Mouse (Mus musculus) midbrain, embryonic 14.5 days (tissue): ENCODE data around the gene Zfp827. TPM values are rescaled to one million over a fixed set of nuclear protein-coding genes. Genes with fewer than 3 reads are reported as not detected.

Experiments used
- ATAC-seq: fragments of 200-750 bp; cut with Nextera tagmentation; 2 replicates; pipeline ENCODE4 v1.8.0; 2017; ENCODE audit warnings: moderate number of reproducible peaks, moderate library complexity; ENCODE audit not compliant: low FRiP score, low TSS enrichment
- DNase-seq: peaks from one replicate; pipeline ENCODE4 v3.0.0-alpha.2; 2015
- H3K27ac ChIP-seq: fragments of 300-500 bp; sonication (generic); replicated peaks from 2 replicates; pipeline ENCODE4 v1.5.1; 2014; ENCODE audit warnings: mild to moderate bottlenecking, low read depth, low read length, moderate library complexity
- H3K27me3 ChIP-seq: fragments of 300-500 bp; sonication (generic); 2 replicates; pipeline ENCODE4 v1.6.1; 2014; ENCODE audit warnings: low read length, control low read depth, mixed read lengths; ENCODE audit not compliant: control insufficient read depth, insufficient read depth
- H3K36me3 ChIP-seq: fragments of 300-500 bp; sonication (generic); 2 replicates; pipeline ENCODE4 v1.6.1; 2014; ENCODE audit warnings: low read length, control low read depth; ENCODE audit not compliant: control insufficient read depth, insufficient read depth
- H3K4me1 ChIP-seq: fragments of 300-500 bp; sonication (generic); 2 replicates; pipeline ENCODE4 v1.6.1; 2014; ENCODE audit warnings: mild to moderate bottlenecking, antibody characterized with exemption, low read length, control low read depth; ENCODE audit not compliant: control insufficient read depth, insufficient read depth
- H3K4me2 ChIP-seq: fragments of 300-500 bp; sonication (generic); 2 replicates; pipeline ENCODE4 v1.6.1; 2014; ENCODE audit warnings: mild to moderate bottlenecking, low read length, moderate library complexity
- H3K4me3 ChIP-seq: fragments of 300-500 bp; sonication (generic); replicated peaks from 2 replicates; pipeline ENCODE4 v1.5.1; 2014; ENCODE audit warnings: low read depth, low read length
- H3K9ac ChIP-seq: fragments of 300-500 bp; sonication (generic); replicated peaks from 2 replicates; pipeline ENCODE4 v1.6.1; 2014; ENCODE audit warnings: mild to moderate bottlenecking, low read length, moderate library complexity
- H3K9me3 ChIP-seq: fragments of 300-500 bp; sonication (generic); 2 replicates; pipeline ENCODE4 v1.6.1; 2016; ENCODE audit warnings: low read length, control low read depth, mixed read lengths; ENCODE audit not compliant: control insufficient read depth
- WGBS: fragments of 180-500 bp; shearing (Covaris S2); extraction: QIAGEN DNeasy Blood & Tissue Kit; methylation state at CpG from one replicate; pipeline ENCODE4 v1.1.7; 2014; 5-methylcytosine and 5-hydroxymethylcytosine counted together
- polyA plus RNA-seq: library from polyadenylated mRNA; unstranded; fragments of >200 nt; fragmentation: Nextera tagmentation; extraction: Ambion mirVana; gene quantifications from 2 replicates; pipeline ENCODE4 v1.2.1, GENCODE M21; 2014

Gene Zfp827
- polyA plus RNA-seq, 1 experiment from 2014 or later = 20.2 TPM

DNA sequence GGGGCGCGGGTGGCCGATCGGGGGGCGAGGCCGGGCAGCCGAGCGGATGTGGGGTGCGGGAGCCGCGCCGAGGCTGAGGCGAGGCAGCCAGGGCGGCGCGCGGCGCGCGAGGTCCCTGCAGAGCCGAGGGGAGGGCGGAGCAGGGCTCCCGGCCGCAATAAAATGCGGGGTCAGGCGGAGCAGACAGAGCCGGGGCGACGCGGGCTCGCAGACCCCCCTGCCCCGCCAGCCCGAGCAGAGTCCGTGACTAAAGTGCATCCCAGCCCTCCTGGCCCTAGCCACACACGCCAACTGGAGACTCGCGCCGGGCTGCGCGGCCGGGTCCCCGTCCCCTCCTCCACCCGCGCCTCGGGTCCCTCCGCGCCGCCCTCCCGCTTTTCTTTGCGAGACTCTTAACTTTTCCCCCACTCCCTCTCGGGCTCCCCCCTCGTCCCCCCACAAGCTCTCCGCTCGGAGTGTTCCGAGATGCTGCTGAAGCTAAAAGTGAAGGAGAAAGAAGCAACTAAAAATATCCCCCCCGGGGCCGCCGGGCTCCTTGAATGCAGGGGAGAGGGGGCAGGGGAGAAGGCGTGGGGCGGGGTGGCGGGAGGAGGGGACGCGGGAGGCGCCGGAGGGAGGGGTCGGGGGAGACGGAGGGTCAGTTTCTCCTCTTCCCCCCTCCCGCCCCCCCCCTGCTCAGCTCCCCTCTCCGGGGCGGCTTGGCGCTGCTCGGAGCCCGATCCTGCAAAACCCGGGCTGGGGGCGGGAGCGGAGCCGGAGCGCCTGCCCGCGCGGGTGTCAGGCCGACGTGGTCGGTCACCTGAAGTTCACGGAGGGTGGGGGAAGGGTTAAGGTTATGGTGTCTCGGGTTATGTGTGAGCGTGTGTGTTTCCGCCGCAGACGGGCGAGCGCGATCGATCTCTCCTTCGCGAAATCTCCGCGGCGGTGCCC is 1.4 kb downstream of the Zfp827 start:
- peak; percentile 83 for DNase-seq
- Histone ChIP-seq H3K36me3 (no peaks in the 10 kb centered on the region), H3K9me3 (no peaks in the 10 kb centered on the region), H3K9ac (peak overlapping the region; percentile 87), H3K4me3 (peak overlapping the region; percentile 98), H3K27me3 (no peaks in the 10 kb centered on the region), H3K27ac (peak overlapping the region; percentile 99), H3K4me2 (peak overlapping the region; percentile 87), H3K4me1 (peaks cover 33% of the 10 kb centered on the region)
- peak; percentile 81 for ATAC-seq
- under 1% methylated on average over 84 of the region's 99 CpGs for WGBS

DNA sequence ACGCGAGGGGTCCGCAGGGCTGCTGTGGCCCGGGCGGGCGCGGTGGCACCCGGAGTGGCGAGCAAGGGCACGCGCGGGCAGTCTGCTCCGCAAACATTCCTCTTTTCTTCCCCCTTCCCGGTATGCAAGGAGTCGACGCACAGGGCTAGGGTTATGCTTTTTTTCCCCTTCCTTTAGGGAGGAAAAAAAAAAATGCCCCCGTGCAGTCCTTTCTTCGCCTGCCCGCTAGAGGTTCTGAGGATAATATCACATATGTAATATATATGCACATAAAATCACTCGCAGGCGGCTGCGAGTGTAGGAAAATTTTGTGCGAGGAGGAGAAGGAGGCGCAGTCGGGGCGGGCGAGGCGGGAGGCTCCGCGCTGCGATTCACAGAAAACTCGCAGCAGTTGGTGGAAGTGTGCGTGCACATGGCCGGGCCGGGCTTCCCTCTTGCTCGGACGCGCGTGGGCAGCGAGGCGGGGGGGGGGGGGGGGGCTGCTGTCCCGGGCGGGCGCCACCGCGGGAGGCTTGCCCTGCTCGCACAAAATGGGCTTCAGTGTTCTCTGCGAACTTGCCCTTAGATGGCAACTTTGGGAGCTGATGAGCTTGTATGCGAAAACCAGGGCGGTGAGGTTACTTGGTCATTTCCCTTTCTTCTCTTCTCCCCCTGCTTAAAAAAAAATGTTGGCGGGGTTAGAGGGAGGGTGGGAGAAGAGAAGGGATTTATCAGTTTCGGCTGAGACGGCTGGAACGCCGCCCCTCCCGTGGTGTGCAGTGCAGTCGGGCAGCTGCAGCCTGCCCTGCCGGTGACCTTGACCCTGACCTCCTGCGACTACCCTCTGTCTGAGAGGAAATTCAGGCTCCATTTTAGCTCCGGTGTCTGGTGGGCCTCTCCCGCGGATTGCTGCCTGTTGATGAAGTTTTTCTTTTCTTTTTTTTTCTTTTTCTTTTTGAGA is 2.4 kb downstream of the Zfp827 start:
- ATAC-seq = no peak; the same call in 1 of the 2 replicates
- no peaks in the 10 kb centered on the region for H3K36me3 ChIP-seq

DNA sequence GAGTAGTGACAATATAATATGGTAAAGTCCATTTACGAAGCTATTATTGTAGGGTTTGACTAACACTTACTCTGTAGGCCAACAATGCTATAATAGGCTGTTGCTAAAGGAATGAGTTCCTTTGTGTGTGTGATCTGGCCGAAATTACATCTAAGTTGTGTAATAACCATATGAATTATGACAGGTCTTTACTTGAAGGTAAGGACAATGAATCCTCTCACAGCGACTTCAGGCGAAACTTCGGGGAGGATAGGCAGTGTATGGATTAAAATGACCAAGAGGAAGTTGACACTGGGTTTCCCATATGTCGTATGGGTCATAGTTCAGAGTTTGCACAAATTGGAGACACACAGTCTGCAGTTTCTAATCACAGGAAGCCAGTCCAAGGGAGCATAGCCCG is 9.3 kb downstream of the Zfp827 start:
- H3K4me1 ChIP-seq = peaks cover 18% of the 10 kb centered on the region
- DNase-seq (no peak), ATAC-seq (no peak)
- H3K36me3 ChIP-seq = no peaks in the 10 kb centered on the region
- no peaks in the 10 kb centered on the region for H3K9me3 ChIP-seq
- WGBS = 89% methylated on average over 7 of the region's 7 CpGs
- H3K4me3 ChIP-seq = no peak overlapping the region
- H3K4me2 ChIP-seq = no peak overlapping the region
- H3K27ac ChIP-seq = no peak overlapping the region
- no peak overlapping the region for H3K9ac ChIP-seq
- no peaks in the 10 kb centered on the region for H3K27me3 ChIP-seq

More for the DNA sequence above, 2.4 kb downstream of the Zfp827 start:
- Histone ChIP-seq H3K4me3 (peak overlapping the region; percentile 98), H3K9ac (peak overlapping the region; percentile 87), H3K4me1 (peaks cover 33% of the 10 kb centered on the region), H3K27ac (peak overlapping the region; percentile 99), H3K9me3 (no peaks in the 10 kb centered on the region), H3K4me2 (peak overlapping the region; percentile 87), H3K27me3 (no peaks in the 10 kb centered on the region)
- DNase-seq = peak; percentile 73
- WGBS = under 1% methylated on average over 55 of the region's 62 CpGs

DNA sequence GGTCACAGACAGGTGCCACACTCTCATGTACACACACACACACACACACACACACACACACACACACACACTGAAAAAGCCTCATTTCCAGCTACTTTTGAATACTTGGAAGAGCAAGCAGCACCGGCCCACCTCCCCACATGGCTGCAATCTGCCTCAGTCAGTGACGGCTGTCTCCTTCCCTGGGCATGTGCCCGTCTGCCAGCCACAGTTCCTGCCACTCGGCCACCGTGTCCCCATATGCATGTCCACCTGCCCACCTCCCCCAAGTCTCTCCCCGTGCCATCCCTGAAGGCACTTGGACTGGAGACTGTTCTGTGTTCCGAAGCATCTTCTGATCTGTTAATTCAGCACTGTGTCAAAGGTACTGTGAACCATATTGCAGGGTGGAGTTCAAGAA is 9.8 kb downstream of the Zfp827 start:
- Histone ChIP-seq H3K4me1 (peaks cover 13% of the 10 kb centered on the region; the same call in 1 of the 2 replicates), H3K4me3 (no peak overlapping the region), H3K27ac (no peak overlapping the region), H3K9me3 (no peaks in the 10 kb centered on the region), H3K36me3 (no peaks in the 10 kb centered on the region), H3K9ac (no peak overlapping the region), H3K27me3 (no peaks in the 10 kb centered on the region), H3K4me2 (no peak overlapping the region)
- DNase-seq = no peak
- ATAC-seq = no peak
- 87% methylated on average over 7 of the region's 7 CpGs for WGBS

DNA sequence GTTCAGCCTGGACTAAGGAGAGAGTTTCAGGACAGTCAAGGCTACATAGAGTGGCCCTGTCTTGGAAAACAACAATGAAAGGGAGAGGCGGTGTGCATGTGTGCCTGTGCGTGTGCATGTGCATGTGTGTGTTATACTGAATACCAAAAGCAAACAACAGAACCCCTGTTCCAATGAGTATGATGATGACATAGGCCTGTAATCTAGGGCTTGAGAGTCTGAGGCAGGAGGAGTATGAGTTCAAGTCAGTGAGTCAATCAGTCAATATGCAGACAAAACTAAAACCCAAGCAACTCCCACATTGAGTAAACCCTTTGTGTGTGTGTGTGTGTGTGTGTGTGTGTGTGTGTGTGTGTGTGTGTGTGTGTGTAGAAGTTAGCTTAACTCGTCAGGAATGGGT is 13.2 kb downstream of the Zfp827 start:
- Histone ChIP-seq H3K9ac (no peak overlapping the region), H3K4me2 (no peak overlapping the region), H3K4me1 (no peaks in the 10 kb centered on the region), H3K9me3 (no peaks in the 10 kb centered on the region), H3K27ac (no peak overlapping the region), H3K36me3 (no peaks in the 10 kb centered on the region), H3K27me3 (no peaks in the 10 kb centered on the region), H3K4me3 (no peak overlapping the region)
- DNase-seq (no peak), ATAC-seq (no peak)
- WGBS = 93% methylated on average over 3 of the region's 3 CpGs

DNA sequence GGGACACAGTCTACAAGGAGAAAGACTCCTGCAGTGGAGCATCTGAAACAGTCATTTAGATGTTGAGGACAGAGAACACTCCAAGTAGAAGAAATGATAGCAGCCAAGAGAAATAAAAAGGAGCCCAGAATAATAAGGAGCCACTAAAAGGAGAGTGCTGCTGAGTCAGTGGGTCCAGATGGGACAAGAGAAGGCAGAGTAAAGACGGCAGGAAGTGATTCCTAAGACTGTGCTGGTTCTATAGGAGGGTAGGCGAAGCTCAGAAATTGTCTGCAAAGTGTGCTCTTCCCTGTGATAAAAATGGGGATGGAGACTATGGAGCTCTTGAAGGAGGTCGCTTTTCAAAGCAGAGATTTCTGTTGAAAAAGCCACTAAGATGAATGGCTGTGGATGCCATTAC is 14.0 kb downstream of the Zfp827 start:
- ATAC-seq (no peak), DNase-seq (no peak)
- 85% methylated on average over 3 of the region's 3 CpGs for WGBS
- H3K4me1 ChIP-seq = no peaks in the 10 kb centered on the region
- H3K27me3 ChIP-seq = no peaks in the 10 kb centered on the region
- no peak overlapping the region for H3K4me2 ChIP-seq
- no peaks in the 10 kb centered on the region for H3K9me3 ChIP-seq
- H3K4me3 ChIP-seq = no peak overlapping the region
- H3K36me3 ChIP-seq = no peaks in the 10 kb centered on the region
- H3K27ac ChIP-seq = no peak overlapping the region
- no peak overlapping the region for H3K9ac ChIP-seq

DNA sequence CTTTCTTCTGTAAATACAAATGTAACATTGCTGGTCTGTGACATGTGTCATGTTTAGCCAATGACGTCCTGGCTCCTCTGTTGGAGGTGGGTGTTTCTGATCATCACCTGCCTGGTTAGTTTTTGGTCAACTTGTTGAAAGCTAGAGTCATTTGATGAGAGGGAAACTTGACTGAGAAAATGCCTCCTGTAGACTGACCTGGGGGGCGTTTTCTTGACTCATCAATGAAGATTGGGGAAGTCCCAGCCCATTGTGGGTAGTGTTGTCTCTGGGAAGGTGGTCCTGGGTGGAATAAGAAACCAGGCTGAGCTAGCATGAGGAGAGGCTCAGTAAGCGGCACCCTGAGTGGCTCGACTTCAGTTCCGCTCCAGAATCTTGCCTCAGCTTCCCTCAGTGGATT is 16.4 kb downstream of the Zfp827 start:
- ATAC-seq = no peak
- Histone ChIP-seq H3K27me3 (no peaks in the 10 kb centered on the region), H3K4me1 (no peaks in the 10 kb centered on the region), H3K36me3 (0 out of 2 replicates have a peak, but pooled peaks cover 3% of the 10 kb centered on the region), H3K4me3 (no peak overlapping the region), H3K27ac (no peak overlapping the region), H3K9me3 (no peaks in the 10 kb centered on the region), H3K9ac (no peak overlapping the region), H3K4me2 (no peak overlapping the region)
- 94% methylated on average over 5 of the region's 5 CpGs for whole genome bisulfite sequencing
- DNase-seq = no peak

DNA sequence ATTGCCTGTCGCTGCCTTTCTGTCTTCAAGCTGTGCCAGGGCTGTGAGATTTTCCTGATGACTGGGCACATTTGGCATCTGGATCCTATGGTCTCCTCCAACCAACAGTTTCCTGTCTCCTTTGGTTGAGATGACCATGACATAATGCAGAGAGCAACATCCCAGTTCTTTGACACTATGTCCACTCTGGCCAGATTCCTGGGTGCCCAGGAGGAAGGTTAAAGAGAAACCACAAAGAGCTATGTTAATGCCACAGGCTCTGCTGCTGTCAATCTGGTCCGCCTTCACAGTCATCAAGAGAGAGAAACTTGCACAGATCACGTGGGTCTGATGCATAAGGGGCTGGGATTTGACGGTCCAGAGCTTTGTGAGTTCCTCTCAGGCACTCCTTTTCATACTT is 18.4 kb downstream of the Zfp827 start:
- Histone ChIP-seq H3K4me3 (no peak overlapping the region), H3K4me2 (no peak overlapping the region), H3K27me3 (no peaks in the 10 kb centered on the region), H3K9me3 (no peaks in the 10 kb centered on the region), H3K27ac (no peak overlapping the region), H3K4me1 (no peaks in the 10 kb centered on the region), H3K36me3 (0 out of 2 replicates have a peak, but pooled peaks cover 3% of the 10 kb centered on the region), H3K9ac (no peak overlapping the region)
- WGBS = 78% methylated on average over 4 of the region's 4 CpGs
- no peak for DNase-seq
- ATAC-seq = no peak
